ENCODE assay signal across 23 mouse cellular contexts in genomic region chr13:91377972-91378371, GRCm38 (mm10).
DNase-seq lines count a peak whose midpoint lies in the region; ATAC-seq and TF ChIP-seq lines count a peak whose summit lies in the region.
"Had no signal": no experiment of that assay in that cellular context is flagged by ENCODE, and none has a peak within 500 bp of the region (broad histone marks: within the 10 kb centered on the region; RNA-seq: fewer than 3 reads in every experiment).

No protein-coding gene starts in this region.

- no peak overlapping the region for H3K4me2 ChIP-seq in lung, postnatal 0 days (replicated peaks; ENCODE audit: low read depth, low read length)
- H3K4me2 ChIP-seq: forebrain, embryonic 13.5 days; heart, embryonic 12.5 days; heart, embryonic 15.5 days; hindbrain, embryonic 15.5 days had no signal

- peak; percentile 38; the same call in 1 of the 2 replicates for ATAC-seq in megakaryocyte, adult 5-6 weeks (ENCODE audit: poor library complexity, severe bottlenecking)
- no peak for ATAC-seq in lung, postnatal 0 days
- ATAC-seq: forebrain, embryonic 13.5 days; forebrain, embryonic 16.5 days; intestine, postnatal 0 days had no signal

- WGBS in lung, postnatal 0 days = 74% methylated on average over 9 of the region's 9 CpGs

- no peak for TF ChIP-seq CTCF in lung, postnatal 0 days (IDR thresholded peaks at IDR 0.05)

- H3K4me1 ChIP-seq in brown adipose tissue, adult 24 weeks (ENCODE audit: control insufficient read depth, insufficient read depth, insufficient read length, low read length) = peaks cover 9% of the 10 kb centered on the region
- no peaks in the 10 kb centered on the region for H3K4me1 ChIP-seq in lung, postnatal 0 days (ENCODE audit: insufficient read depth, low read depth, low read length)

- no peaks in the 10 kb centered on the region for H3K9me3 ChIP-seq in lung, postnatal 0 days (ENCODE audit: low read length)
- H3K9me3 ChIP-seq: forebrain, embryonic 10.5 days; forebrain, embryonic 13.5 days; heart, embryonic 12.5 days; heart, embryonic 15.5 days; hindbrain, embryonic 15.5 days had no signal

- intact Hi-C loops in heart, postnatal 14 days (cut with DNase I) = no loop called here

- H3K4me3 ChIP-seq in brown adipose tissue, adult 24 weeks (ENCODE audit: insufficient read depth, low read depth, low read length) = no peak overlapping the region
- H3K4me3 ChIP-seq in lung, postnatal 0 days (ENCODE audit: low read depth, low read length) = no peak overlapping the region
- H3K4me3 ChIP-seq: forebrain, embryonic 10.5 days; forebrain, embryonic 13.5 days; heart, embryonic 12.5 days; heart, embryonic 15.5 days; hindbrain, embryonic 15.5 days had no signal

- TF ChIP-seq EP300 in lung, postnatal 0 days (IDR thresholded peaks at IDR 0.05) = no peak

- H3K9ac ChIP-seq in lung, postnatal 0 days (replicated peaks; ENCODE audit: low read depth) = no peak overlapping the region
- H3K9ac ChIP-seq: forebrain, embryonic 13.5 days; heart, embryonic 12.5 days; heart, embryonic 15.5 days; hindbrain, embryonic 15.5 days had no signal

- DNase-seq in heart, adult 11 months = peak; percentile 67
- DNase-seq in heart, postnatal 14 days = no peak
- DNase-seq in lung, postnatal 0 days (ENCODE audit: low spot score) = no peak
- no peak for DNase-seq in cerebellum, postnatal 36 days
- DNase-seq: adrenal gland, postnatal 10 days; cerebellum, adult 18-20 months; cerebellum, adult 9-10 months; cerebellum, postnatal 14 days; embryo, embryonic 11 days; gastrocnemius, postnatal 10 days; gastrocnemius, postnatal 36 days; heart, adult 18-20 months; heart, postnatal 10 days; heart, postnatal 4 days had no signal

- peak overlapping the region; percentile 18; the same call in 1 of the 2 replicates for H3K27ac ChIP-seq in brown adipose tissue, adult 24 weeks (replicated peaks; ENCODE audit: low read depth, low read length)
- no peak overlapping the region for H3K27ac ChIP-seq in lung, postnatal 0 days (ENCODE audit: low read length)
- H3K27ac ChIP-seq: forebrain, embryonic 10.5 days; forebrain, embryonic 13.5 days; heart, embryonic 15.5 days; hindbrain, embryonic 15.5 days had no signal

- no peaks in the 10 kb centered on the region for H3K27me3 ChIP-seq in lung, postnatal 0 days (replicated peaks; ENCODE audit: insufficient read depth, low read length)
- H3K27me3 ChIP-seq: forebrain, embryonic 13.5 days; heart, embryonic 12.5 days; heart, embryonic 15.5 days; hindbrain, embryonic 15.5 days had no signal

- no peaks in the 10 kb centered on the region for H3K36me3 ChIP-seq in lung, postnatal 0 days (ENCODE audit: insufficient read depth, low read length)
- H3K36me3 ChIP-seq: forebrain, embryonic 10.5 days; heart, embryonic 12.5 days; heart, embryonic 15.5 days; hindbrain, embryonic 15.5 days had no signal
